Mouse (Mus musculus): ENCODE results near the gene Tmprss3. TPM values are rescaled to one million over a fixed set of nuclear protein-coding genes. Genes with fewer than 3 reads are reported as not detected.
A peak's percentile ranks its signal among the peaks of the same experiment; 100 is the strongest.

Tmprss3 gene
- polyA plus RNA-seq, 1 experiment from 2014 or later = not detected

DNA sequence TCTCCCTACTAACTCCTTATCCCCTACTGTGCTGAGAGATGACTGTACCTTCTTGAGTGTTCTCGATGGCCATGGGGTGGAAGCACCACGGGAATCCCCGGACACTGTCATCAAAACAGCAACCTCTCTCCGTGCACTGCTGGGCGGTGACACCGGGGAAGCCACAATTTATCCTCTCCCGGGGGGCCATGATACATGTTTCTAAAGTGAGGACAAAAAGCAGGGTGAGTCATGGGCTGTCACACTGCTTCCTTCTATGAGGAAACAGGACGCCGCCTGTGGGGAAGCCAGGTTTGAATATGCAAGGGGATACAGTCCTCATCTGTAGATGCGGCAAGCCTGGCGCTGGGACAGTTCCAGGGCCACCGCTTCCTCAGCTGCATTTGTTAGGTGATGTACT, 36.2 kb downstream of the Tmprss3 start:
- CTCF ChIA-PET = no interaction called here
- in situ Hi-C loops (cut with MboI; ENCODE audit: low pct_unique_long_range_greater_than_20kb) = no loop called here

DNA sequence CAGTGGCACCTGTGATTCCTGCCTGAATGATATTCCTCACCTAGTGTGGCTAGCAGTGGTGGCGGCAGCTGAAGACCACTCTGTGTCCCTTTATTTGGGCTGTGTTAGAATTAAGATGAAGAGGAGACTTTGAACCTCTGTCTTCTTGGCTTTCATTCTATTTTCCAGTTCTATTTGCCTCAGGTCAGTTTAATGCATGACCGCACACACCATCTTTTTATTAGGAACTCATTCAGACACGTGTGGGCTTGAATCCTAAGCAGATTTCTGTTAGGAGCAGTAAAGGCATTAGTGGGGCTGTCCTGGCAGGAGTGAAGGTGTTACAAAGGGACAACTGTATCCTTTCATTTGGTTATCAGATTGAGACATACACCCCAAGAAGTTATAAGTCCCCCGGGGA, 38.5 kb downstream of the Tmprss3 start:
- TF ChIP-seq CTCF (IDR thresholded peaks at IDR 0.05) = no peak
- DNase-seq (ENCODE audit: low read depth, low spot score) (no peak), ATAC-seq (no peak)
- H3K27me3 ChIP-seq = no peaks in the 10 kb centered on the region
- in situ Hi-C loops (cut with MboI; ENCODE audit: low pct_unique_long_range_greater_than_20kb) = no loop called here
- ChIA-PET CTCF (no interaction called here), POLR2A (no interaction called here)

More for the DNA sequence above, 36.2 kb downstream of the Tmprss3 start:
- H3K27me3 ChIP-seq = no peaks in the 10 kb centered on the region
- no peak for TF ChIP-seq CTCF (IDR thresholded peaks at IDR 0.05)
- POLR2A ChIA-PET = no interaction called here
- DNase-seq (ENCODE audit: low read depth, low spot score) (no peak), ATAC-seq (no peak)

DNA sequence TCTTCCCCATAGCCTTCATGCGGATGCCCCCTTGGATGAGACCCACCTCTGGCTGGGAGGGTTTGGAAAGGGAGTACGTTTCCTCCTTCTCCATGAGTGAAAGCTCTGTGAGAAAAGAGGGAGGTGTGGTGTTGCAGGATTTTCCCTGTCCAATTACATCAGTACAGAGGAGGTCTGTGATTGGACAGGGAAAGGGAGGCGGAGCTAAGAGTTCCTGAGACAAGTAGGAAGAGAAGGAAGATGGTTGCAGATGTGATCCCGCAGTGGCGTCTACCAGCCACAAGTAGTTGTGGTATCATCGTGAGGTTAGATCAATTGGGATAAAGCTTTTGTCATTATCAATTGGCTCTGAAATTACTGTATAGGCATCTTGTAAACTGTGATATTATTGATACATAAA, 40.9 kb downstream of the Tmprss3 start:
- in situ Hi-C loops (cut with MboI; ENCODE audit: low pct_unique_long_range_greater_than_20kb) = no loop called here
- DNase-seq (ENCODE audit: low read depth, low spot score) = no peak
- ChIA-PET POLR2A (interaction anchor here (0.5 kb wide), 1 partner anchor 14 kb away, joined by 3 read pairs; no protein-coding TSS in a partner anchor), CTCF (no interaction called here)
- TF ChIP-seq CTCF (IDR thresholded peaks at IDR 0.05) = no peak
- H3K27me3 ChIP-seq = no peaks in the 10 kb centered on the region
- no peak for ATAC-seq

DNA sequence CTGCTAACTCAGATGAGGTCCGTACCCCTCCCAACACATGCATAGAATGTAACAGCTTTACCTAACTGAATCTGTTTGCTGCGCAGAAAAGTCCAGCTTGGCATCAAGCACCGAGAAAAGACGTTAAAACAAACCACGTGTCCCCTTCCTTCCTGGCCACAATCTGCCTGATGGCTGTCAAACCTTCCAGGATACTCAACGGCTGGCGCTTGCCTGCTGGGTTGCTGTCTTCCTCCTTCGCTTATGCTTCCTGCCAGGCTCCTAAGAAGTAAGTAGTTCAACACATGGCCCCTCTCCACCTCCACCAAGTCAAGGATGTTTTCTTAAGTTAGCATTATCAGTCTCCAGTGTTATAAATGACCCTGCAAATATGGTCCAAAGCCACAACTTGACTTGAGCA, 45.0 kb downstream of the Tmprss3 start:
- H3K27me3 ChIP-seq = no peaks in the 10 kb centered on the region
- no peak for DNase-seq (ENCODE audit: low read depth, low spot score)
- in situ Hi-C loops (cut with MboI; ENCODE audit: low pct_unique_long_range_greater_than_20kb) = no loop called here
- ChIA-PET POLR2A (no interaction called here), CTCF (interaction anchor here (1.4 kb wide), 1 partner anchor 14 kb away, joined by 3 read pairs; no protein-coding TSS in a partner anchor)
- TF ChIP-seq CTCF (IDR thresholded peaks at IDR 0.05) = no peak
- ATAC-seq = no peak

DNA sequence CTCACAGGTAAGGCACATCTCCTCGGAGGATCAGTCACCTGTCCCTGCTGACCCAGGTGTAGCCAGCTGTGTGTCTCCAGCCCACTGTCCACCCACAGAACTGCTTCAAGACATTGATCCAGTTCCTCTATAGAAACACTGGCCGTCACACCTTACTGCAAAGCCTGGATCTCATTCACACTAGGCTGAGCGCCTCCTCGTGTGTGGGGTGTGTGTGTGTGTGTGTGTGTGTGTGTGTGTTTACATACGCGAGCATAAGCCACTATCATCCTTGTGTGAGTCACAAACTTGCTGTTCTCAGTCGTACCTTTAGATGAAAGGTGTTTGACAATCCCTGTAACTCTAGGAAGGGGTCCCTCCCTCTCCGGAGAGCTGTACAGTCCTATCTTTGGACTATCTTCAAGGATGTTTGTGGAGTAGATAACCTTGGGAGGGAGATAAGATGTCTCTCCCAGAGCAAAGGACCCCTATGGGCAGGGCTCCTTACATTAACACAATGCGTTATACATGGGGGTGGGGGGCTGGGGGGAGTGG, 45.7 kb downstream of the Tmprss3 start:
- ATAC-seq = no peak
- no peaks in the 10 kb centered on the region for H3K27me3 ChIP-seq
- ChIA-PET CTCF (interaction anchor here (1.3 to 1.4 kb wide), 2 partner anchors 11 to 15 kb away, joined by 3 read pairs; no protein-coding TSS in a partner anchor), POLR2A (no interaction called here)
- in situ Hi-C loops (cut with MboI; ENCODE audit: low pct_unique_long_range_greater_than_20kb) = no loop called here
- TF ChIP-seq CTCF (IDR thresholded peaks at IDR 0.05) = no peak
- DNase-seq (ENCODE audit: low read depth, low spot score) = no peak

DNA sequence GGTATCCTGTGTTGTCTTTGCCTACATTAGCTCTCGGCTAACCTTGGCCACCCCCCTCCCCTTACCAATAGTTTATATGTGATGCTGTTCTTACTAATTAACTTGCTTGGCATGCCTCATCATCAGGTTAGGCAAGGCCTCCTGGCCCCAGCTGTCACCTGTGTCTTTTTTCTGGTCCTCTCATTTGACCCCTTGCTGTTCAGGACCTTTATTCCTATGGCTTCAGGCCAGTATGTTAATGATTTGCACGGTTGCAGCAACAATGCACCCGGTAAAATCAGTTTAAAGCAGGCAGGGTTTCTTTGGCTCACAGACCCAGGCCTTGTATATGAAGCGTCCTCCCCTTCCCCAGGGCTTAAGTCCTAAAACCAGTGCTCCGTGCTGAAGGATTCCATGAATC, 46.3 kb downstream of the Tmprss3 start:
- in situ Hi-C loops (cut with MboI; ENCODE audit: low pct_unique_long_range_greater_than_20kb) = no loop called here
- TF ChIP-seq CTCF (IDR thresholded peaks at IDR 0.05) = no peak
- H3K27me3 ChIP-seq = no peaks in the 10 kb centered on the region
- DNase-seq (ENCODE audit: low read depth, low spot score) (no peak), ATAC-seq (no peak)
- ChIA-PET POLR2A (no interaction called here), CTCF (interaction anchor here (1.3 to 1.4 kb wide), 2 partner anchors 10 to 15 kb away, joined by 3 read pairs; no protein-coding TSS in a partner anchor)

DNA sequence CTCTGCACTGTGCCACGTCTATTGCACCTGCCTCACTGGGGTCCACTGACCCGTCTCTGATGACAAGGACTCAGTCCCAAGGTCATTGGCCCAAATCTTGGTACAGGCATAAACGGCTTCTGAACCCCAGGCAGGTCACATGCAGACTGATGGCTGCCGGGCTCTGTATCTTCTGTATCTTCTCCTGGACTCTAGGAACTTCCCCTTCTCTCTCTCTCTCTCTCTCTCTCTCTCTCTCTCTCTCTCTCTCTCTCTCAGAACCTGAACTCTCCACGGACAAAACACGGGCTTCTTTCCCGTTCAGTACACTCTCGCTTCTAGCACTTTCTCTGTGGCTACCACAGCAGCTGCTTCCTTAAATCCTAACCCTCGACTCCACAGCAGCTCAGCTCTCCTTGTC, 52.8 kb downstream of the Tmprss3 start:
- CTCF ChIA-PET = no interaction called here
- no peak for TF ChIP-seq CTCF (IDR thresholded peaks at IDR 0.05)

DNA sequence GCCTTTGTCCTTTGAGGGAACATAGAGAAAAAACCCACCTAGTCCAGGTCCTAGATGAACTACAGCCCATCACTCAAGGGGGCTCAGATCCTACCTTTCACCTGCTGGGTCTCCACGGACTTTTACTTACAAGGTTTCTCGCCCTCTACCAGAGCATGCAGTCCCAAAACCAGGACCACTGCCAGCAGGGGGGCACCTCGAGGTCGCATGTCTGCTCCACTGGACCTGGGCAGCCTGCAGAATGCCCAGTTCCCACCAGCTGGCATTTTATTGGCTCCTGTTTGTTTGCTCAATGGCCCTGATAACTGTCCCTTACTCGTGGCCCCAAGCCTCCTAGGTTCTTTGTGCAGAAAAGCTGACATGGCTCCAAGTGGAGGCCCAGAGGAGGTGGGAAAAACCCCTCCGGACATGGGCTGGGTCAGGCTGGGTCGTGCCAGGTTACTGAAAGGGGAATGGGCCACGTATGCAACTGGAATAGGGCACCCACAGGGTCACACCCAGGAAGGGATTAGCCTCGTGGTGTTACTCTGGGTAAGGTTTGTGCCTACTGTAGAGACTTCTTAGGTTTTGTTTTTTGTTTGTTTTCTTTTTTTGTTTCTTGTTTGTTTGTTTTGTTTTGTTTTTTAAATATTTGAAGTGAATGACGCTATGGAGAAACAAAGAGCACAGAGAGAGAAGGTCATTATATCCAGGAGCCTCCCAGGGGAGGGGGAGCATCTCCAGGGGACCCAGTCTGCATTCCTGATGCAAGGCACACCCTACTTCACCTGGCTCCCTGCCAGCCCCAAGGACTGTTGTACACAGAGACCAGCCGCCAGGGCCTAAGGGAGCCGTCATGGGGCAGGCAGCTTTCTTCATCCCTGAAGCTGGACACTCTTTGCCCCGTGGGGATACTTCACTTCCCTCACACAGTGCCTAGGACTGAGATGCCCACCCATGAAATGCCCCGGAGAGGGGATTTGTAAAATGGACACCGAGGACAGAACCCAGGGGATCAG, 54.4 kb downstream of the Tmprss3 start, which contains the start of gene Tff2:
Gene Tff2, minus strand, starts transcription at position 243 of the 998 bp plus-strand sequence.
- in situ Hi-C loops (cut with MboI; ENCODE audit: low pct_unique_long_range_greater_than_20kb) = no loop called here
- ATAC-seq (no peak), DNase-seq (ENCODE audit: low read depth, low spot score) (no peak)
- ChIA-PET CTCF (no interaction called here), POLR2A (no interaction called here)
- no peaks in the 10 kb centered on the region for H3K27me3 ChIP-seq
- TF ChIP-seq CTCF (IDR thresholded peaks at IDR 0.05) = no peak

More for the DNA sequence above, 52.8 kb downstream of the Tmprss3 start:
- in situ Hi-C loops (cut with MboI; ENCODE audit: low pct_unique_long_range_greater_than_20kb) = no loop called here
- no peak for DNase-seq (ENCODE audit: low read depth, low spot score)
- no peaks in the 10 kb centered on the region for H3K27me3 ChIP-seq
- POLR2A ChIA-PET = no interaction called here
- ATAC-seq = no peak

DNA sequence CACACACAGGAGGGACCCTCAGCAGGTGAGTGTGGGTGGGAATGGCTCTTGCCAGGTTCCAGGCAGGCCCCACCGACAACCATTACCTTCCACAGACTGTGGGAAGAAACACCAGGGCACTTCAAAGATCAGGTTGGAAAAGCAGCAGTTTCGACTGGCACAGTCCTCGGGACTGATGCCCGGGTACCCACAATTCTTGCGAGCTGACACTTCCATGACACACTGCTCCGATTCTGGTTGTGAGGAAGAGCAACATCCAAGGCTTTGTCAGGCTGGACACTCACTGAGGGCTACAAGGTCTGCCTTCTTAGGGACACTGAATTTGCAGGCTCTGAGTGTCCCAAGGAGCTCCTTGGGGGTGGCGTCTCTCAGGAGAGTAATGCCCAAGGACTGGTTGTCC, 56.7 kb downstream of the Tmprss3 start:
- no peak for TF ChIP-seq CTCF (IDR thresholded peaks at IDR 0.05)
- POLR2A ChIA-PET = no interaction called here
- H3K27me3 ChIP-seq = no peaks in the 10 kb centered on the region
- in situ Hi-C loops (cut with MboI; ENCODE audit: low pct_unique_long_range_greater_than_20kb) = no loop called here
- CTCF ChIA-PET = interaction anchor here (1.3 kb wide), 1 partner anchor 10 kb away, joined by 3 read pairs; no protein-coding TSS in a partner anchor
- no peak for DNase-seq (ENCODE audit: low read depth, low spot score)
- ATAC-seq = no peak

DNA sequence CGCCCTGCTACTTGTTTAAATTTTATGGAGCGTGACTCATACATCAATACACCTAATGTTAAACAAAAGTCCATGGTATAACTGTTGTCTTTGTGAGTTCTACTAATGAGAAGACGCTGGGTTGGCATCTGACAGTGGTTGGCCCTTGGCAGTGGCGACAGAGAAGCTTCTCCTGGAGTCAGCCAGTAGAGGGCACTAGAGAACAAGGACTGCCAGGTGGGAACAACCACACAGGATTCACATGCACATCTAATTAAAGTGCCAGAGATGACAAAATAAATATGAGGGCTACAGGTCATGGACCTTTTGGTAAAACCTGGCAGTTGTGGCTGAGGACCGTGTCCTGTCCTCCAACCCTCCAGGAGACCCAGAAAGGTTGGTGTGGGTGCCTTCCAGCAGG, 60.4 kb downstream of the Tmprss3 start:
- ChIA-PET POLR2A (no interaction called here), CTCF (no interaction called here)
- peaks cover 2% of the 10 kb centered on the region for H3K27me3 ChIP-seq
- DNase-seq (ENCODE audit: low read depth, low spot score) (no peak), ATAC-seq (no peak)
- in situ Hi-C loops (cut with MboI; ENCODE audit: low pct_unique_long_range_greater_than_20kb) = loop anchor here (10.0 kb wide), 1 partner anchor 346 kb away; no protein-coding TSS in a partner anchor
- TF ChIP-seq CTCF (IDR thresholded peaks at IDR 0.05) = peak; percentile 79

DNA sequence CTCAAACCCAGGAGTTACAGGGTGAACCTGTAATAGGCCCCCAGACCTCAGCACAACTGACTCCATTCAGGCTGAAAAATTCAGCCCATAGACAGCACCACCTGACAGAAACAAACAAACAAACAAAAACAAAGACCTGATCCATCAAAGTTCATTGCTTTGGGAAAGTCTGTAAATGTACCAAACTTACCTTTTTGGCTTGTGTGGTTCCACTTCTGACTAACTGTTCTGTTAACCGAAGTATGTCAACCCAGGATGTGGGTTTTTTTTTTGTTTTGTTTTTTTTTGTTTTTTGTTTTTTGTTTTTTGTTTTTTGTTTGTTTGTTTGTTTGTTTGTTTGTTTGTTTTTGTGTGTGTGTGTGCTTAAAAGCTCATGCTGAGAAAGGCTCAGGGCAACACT, 62.0 kb downstream of the Tmprss3 start:
- ATAC-seq (no peak), DNase-seq (ENCODE audit: low read depth, low spot score) (no peak)
- TF ChIP-seq CTCF (IDR thresholded peaks at IDR 0.05) = no peak
- POLR2A ChIA-PET = no interaction called here
- in situ Hi-C loops (cut with MboI; ENCODE audit: low pct_unique_long_range_greater_than_20kb) = loop anchor here (10.0 kb wide), 1 partner anchor 348 kb away; no protein-coding TSS in a partner anchor
- peaks cover 2% of the 10 kb centered on the region for H3K27me3 ChIP-seq
- CTCF ChIA-PET = no interaction called here

Measured in Patski (cell line).